Mouse (Mus musculus): ENCODE measurements at regions not wholly inside any gene's neighbourhood (a gene's known extent, or its start where the extent isn't known, plus 50 kb on each side); places are given as distances from the start of the nearest gene placed in this dataset.

DNA sequence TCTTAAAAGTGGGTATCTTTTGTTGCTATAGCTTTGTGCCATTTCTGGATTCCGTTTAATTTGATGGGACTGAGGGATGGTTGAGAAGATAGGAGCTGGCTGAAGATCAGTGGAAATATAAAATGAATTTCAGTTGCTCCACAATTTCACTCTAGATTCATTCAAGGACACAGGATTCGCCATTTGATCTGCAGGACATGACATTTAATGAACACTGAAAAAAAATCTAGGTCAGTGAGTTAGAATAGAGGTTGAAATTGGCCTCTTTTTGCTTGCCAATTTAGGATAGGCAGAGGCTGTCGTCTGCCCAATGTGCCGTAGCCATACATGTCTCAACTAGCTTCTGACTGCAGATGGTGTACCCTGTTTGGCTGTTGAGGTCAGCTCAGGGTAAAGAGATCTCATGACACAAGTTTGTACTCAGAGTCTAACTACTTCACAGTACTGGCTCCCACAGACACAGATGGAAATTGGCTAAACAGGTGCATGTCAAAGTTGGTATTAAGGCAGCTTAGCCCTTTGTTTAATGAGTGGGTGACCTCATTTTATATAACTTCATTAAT lies 449.5 kb upstream of the Tle4 start:
- no peak for DNase-seq

DNA sequence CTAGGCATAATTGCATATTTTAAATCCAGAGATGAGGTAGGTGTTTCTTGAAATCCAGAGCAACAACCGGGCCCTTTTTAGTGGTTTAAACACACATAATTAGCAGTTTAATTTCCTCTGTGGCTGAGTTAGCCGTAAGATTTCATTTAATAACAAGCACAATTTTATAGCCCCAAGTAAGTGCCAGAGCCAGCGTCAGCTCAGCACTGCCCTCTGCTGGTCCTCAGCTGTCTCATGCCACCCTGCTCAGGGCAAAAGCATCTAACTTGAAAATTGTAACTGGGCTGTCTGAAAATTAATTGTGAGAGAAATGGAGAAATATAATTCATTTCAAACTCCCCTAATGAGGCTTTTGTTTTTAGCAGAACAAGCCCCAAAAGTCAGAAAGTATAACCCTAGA lies 437.7 kb upstream of the Tle4 start:
- DNase-seq = peak; percentile 73 to 84

DNA sequence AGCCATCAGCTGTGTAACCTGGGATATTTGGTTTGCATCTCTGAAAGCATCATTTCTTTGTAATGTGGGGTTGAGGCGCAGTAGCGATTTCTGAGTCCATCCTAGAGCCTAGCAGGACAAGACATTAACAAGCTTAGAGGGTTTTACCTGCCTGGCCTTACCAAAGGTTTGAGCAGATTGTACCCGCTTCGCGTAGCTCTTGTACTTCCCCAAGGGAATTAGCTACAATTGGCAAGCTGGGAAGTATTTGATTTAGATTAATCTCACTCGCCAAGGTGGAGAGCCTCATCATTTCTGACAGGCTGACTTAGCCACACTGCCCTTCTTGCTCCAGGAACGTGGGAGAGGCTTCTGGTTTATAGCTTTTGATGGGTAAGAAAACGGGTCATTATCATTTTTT lies 436.1 kb upstream of the Tle4 start:
- no peak for DNase-seq

DNA sequence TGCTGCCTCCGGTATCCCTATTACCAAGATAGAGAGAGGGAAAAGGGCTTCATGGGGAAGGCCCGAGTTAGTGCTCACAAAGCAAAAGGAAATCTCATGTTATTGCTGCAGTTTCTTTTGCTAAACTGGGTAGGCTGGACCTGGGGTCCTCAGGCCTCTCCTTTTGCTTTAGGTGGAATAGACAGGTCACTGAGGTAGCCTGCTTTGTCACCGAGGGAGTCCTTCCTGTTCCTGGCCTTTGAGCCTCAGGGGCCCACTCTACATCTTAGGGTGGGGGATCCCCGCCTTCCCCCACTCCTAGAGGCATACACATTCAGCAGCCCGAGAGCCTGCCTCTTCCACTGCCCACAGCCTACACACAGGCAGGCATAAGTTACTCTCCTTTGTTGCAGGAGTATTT lies 435.5 kb upstream of the Tle4 start:
- DNase-seq = no peak

DNA sequence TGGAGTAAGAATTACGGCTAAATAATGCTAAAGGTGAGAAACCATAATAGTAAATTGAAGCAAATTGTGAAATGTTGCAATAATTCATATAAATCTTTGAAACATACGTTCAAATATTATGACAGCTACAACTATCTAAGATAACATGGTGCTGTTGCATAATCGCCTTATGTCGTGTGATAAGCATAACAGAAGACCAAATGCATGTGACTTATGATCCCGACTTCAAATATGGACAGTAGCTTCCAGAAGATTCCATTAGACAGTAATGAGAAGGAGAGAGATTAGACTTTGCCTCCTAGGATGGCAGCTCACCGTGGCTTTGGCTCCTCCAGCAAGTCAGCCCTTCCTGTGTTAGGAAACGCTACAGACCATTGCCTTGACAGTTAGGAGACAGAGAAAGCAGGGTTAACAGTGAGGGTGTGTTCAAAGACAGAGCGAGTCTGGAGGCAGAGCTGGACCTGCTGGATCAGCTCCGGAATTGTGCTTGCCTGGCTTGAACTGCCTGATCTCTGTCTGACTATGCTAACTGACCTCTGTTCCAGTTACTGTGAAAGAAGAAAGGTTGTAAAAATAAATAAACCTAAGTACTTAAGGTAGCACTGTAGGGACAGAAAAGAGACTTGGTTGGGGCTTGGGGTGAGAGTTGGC lies 434.6 kb upstream of the Tle4 start:
- DNase-seq = no peak

DNA sequence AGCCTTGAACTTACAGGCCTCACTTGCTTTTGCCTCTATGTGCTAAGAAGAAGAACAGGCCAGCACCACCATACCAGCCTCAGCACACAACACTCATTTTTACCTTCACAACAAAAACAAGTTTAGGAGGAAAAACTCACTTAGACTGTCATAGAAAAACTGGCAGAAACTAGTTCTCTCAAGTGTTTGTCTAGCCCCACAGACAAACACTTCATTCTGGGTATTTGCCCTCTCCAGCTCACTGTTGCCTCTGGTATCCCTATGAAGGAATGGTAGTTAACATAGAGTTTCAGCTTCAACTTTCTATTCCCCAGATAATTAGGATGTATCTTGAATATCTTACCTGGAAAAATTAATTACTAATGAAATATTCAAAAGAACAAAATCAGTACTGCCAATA lies 433.6 kb upstream of the Tle4 start:
- DNase-seq = no peak

DNA sequence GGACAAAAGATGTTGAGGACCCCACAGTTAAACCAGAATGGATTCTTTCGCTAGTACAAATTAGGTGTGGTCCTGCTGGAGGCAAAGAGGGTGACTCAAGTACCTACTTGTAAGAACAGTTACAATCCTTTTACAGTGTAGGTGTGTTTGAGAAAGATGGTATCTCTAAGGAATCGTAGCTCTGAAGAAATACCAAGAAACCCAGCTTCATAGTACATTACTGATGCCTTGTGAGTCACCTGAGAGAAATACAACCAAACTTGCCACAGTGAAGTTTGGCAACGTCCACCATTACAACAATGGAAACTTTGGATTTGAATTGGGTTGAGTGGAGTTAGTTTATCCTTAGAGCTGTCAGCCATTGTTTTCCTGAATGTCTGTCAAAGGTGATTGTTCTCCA lies 405.7 kb upstream of the Tle4 start:
- DNase-seq = no peak

DNA sequence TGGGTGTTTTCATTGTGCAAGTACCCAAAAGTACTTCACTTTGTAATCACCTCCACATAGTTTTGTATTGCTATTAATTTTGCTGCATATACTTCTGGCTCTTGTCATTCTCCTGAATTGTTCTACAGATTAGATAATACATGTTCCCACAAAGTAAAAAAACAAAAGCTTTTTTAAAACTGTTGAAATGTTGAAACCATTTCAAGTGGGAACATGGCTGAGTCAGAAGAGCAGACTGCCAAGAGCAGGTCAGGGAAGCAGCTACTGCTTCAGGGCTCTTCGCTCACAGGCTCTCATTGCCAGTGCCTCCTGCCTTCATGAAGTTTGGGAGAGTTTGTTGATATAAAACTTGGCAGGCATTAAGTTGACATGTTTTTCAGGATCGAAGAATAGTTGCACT lies 395.5 kb upstream of the Tle4 start:
- no peak for DNase-seq

DNA sequence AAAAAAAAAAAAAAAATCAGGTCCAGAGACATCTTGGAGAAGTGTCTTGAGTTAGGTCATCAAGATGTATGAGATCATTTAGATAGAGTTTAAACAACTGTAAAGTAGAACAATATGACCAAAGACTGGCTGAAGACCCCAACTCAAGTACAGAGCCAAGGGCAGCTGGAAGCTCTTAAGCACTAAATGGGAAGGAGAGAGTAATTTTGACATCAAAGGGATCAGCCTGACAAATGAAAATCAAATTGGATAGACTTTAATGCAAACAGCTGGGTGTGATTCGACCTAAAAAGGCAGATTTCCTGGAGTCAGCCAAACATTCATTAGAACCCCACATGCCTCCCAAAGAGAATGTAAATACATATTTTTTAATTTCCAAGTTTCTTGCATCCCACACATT lies 372.3 kb upstream of the Tle4 start:
- no peak for DNase-seq

DNA sequence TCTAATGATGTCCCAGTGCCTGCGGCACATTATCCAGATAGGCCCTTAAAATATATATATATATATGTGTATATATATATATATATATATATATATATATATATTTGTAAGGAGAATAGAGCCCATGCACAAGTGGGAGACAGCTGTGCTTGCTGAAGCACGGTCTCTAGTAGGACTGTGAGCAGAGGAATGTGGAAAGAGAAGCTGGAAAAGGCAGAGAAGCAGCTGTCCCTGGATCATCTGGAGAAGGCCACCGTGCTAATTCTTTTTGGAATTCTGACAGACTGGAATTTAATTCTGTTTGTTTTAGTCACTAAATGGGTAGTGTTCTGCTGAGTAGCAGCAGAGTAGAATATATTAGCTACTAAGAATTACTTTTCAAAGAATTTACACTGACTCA lies 370.4 kb upstream of the Tle4 start:
- DNase-seq = no peak

DNA sequence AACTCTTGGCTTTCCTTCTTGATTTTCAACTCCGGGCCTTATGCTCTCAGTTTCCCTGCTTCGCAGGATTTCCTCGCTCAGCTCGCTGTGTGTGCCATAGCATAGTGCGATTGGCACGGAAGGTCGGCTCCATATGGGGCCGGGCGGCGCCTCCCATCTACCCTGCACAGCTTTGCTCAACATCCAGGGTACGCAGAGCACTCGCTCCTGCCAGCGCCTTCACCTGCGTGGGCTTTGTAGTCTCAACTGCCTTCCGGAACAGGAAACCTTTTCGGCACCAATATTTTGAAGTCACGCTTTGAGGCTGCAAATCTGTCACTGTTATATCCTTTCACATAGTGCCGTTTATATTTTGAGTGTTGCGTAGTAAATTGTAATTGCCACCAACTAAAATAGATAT lies 359.9 kb upstream of the Tle4 start:
- DNase-seq = no peak

DNA sequence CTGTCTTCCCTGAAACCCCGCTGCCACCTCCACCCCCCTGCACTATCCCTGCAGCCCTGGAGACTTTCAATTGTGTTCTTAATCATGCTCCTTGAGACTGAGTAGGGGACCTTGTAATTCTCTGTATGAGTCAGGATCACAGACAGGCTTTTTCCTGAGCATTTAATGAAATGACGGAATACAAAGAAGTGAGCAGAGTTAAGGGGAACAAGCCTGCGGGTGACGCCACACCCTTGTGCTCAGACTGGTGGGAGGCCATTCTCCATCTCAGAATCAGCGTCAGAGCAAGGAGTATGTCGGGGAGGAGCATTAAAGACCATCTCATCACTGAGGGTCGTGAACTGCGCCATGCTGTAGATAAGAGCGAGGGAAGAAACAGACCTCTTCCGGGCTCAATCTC lies 359.3 kb upstream of the Tle4 start:
- no peak for DNase-seq

DNA sequence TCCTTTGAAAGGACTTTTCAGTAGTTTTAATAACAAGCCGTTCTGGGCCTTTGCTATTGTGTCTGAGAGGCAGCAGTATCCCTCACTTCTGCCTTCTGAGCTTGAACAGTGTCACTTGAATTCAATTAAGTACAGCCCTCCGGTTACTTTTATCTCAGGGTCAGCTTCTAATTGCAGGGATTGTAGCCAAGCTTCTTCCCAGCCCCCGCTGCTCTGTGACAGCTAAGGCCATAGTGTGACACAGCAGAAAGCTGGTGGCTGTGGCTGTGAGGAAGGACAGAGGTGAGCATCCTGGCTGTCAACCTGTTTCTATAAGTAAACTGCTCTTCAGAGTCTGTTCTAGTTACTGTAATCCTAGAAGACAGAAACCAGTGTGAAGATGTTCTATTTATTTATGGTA lies 358.5 kb upstream of the Tle4 start:
- DNase-seq = peak in 1 of 2 experiments; percentile 5

DNA sequence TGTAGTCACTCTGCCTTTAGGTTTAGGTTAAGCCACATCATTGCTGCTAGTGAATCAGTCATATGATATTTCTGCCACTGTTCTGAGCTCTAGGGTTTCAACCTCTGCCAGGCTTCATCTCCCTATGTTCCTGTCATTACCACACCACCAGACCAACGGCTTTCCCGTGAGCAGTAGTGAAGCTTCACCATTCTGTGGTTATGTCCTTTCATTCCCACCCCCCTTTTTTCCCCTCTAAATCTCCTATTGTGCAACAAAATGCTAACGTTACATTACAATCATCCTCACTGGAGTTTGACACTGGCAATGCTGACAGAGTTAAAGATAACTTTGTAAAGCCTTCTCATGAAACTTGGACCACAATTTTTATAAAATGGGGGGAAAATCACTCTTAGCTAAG lies 358.1 kb upstream of the Tle4 start:
- DNase-seq = no peak

DNA sequence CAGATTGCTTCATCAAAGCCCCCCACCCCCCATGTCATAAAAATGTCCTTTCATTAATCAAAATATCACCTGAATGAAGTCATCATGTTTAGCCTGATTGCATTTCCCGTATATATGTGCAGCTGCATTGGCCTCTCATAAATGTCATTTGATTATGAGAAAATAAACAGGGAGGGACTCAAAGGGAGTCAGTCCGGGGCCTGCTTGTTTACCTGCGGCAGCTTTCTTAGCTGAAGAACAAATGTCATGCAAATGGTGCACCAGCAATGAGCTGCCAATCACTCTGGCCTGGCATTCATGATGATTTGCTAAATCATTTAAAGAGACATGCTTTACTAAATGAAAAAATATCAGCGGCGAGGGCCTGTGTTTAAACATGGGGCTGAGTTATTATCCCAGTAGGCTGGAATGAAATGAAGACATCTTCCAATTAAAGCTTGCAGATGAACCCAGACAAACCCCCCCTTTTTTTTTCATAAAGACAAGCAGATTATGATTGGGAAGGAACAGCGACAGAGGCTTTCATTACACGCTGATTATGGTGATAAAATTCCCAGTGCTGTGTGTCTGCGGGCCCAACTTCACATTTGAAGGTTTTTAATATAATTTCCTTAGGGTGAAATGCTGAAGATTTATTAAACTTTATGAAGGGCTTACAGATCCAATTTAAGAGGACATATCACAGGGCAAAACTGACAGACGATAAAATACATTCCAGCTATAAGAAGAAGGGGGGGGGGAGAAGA lies 342.5 kb upstream of the Tle4 start:
- DNase-seq = no peak

DNA sequence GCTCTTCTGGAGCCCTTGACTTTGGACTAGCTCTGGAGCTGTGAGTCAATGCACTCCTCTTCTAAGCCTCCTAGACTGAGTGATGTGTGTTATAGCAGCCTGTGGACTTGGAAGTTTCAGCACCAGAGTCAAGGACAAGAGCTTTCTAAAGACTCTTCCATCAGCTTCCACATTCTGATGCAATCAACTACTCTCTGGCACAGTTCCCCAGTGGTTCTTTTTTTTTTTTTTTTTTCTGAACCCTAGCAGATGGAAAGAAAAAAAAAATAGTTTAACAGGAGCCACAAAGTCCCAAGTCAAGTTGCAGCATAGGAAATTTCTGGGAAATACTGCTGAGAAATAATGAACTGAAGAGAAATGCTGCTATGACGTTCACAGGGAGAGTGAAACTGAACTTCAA lies 324.4 kb upstream of the Tle4 start:
- no peak for DNase-seq

DNA sequence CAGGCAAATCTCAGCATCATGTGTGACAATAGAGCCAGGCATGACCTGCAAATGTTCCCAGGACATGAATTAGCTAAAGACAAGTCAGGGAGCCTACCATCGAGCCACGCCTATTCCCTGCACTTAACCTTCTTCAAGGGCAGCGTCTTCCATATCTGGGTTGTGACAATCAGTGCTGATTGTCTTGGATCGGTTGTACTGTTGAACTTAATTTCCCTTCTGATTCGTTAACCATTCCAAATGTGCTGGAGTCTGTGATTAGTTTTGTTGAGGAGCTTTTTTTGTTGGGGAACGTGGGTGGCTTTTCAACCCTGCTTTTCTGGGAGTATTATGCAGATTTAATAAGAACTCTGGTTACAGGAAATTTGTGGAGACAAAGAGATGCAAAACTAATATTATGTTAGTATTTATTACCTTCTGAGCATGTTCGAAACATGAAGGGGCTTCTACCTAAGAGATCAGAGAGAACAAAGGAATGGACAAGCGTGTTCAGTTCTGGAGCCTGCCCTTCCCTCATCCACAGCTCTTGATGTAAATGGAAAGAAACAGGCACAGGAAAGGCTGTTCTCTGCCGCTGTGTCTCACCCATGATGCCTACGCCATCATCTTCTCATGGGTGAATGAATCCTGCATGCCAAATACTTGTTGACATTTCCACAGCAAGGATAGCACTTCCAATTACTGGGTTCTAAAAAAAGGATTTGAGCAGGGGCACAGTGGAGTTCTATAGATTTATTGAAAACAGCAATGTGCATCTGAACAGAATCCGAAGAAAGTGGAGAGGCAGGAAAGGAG lies 313.4 kb upstream of the Tle4 start:
- no peak for DNase-seq

DNA sequence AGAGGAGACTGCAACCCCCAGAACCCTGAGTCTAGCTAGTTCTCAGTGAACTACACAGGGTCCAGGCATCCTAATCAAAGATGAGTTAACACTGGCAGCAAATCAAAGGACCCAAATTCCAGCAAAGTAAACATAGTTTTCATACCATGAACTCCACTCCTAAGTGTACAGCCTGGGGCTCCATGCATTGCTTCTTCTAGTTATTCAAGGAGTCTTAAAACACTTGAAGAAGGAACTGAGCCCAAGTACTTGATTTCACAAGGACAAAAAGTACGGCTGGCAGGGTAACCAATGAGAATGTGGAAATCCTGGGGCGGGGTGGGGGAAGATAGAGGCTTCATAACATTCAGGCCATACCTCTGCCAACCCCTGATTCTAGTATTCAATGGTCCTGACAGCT lies 297.0 kb upstream of the Tle4 start:
- DNase-seq = no peak

DNA sequence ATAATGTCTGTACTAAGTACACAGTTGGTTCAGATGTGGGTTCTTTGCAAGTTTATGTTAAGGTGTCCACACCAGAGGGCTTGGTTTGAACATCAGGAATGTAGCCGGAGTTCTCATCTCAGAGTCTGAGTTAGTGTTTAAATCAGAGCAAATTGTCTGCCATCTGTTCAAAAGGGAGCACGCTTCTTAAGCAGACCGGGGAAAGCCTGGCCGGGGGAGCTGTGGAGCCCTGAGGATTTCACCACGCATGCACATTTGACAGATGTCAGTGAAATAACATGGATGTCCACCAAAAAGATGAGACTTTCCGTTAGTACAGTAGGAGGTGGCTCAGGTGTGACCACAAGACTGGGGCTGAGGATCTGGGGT lies 294.5 kb upstream of the Tle4 start:
- DNase-seq = no peak

DNA sequence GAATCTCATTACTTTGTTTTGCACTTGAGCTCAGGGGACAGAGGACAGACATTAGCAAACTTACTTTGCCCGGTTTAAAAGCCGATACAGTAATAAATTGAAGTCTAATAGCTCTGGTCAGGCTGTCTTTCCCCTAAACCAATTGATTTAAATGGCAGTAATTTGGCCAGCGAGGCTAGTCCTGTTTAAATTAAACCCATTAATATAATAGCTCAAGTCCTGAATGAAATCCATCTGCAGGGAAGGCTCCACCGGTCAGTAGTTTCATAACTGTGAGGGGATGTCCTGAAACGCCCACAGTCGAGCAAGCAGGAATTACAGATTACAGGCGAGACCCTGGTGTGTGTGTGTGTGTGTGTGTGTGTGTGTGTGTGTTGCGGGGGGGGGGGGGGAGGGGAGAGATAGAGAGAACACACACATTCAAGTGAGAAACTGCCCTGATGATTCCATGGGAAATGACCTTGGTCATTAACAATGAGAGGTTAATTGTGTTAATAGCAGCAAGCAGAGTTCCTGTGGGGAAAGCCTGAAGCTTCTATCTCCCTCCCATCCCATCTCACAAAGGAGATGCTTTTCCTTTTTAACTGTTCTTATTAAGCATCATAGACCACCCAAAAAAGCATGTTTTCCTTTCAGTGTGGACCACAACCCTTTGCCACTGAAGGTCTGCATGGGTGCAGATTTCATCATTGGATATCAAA lies 294.0 kb upstream of the Tle4 start:
- DNase-seq = no peak

DNA sequence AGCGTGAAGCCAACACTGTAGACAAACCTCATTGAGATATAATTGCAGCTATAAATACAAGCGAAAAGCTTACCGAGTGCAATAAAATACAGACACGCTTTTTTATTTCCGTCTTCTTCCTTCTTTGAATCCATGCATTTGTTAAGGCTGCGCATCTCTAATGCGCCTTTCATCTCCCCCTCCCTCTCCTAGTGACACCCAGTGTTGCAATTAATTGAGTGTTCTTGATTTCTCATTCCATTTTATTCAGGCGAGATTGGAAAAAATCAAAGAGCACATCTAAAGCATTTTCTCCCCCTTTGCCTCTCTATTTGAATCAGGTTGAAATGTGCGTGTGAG lies 293.2 kb upstream of the Tle4 start:
- DNase-seq = no peak

DNA sequence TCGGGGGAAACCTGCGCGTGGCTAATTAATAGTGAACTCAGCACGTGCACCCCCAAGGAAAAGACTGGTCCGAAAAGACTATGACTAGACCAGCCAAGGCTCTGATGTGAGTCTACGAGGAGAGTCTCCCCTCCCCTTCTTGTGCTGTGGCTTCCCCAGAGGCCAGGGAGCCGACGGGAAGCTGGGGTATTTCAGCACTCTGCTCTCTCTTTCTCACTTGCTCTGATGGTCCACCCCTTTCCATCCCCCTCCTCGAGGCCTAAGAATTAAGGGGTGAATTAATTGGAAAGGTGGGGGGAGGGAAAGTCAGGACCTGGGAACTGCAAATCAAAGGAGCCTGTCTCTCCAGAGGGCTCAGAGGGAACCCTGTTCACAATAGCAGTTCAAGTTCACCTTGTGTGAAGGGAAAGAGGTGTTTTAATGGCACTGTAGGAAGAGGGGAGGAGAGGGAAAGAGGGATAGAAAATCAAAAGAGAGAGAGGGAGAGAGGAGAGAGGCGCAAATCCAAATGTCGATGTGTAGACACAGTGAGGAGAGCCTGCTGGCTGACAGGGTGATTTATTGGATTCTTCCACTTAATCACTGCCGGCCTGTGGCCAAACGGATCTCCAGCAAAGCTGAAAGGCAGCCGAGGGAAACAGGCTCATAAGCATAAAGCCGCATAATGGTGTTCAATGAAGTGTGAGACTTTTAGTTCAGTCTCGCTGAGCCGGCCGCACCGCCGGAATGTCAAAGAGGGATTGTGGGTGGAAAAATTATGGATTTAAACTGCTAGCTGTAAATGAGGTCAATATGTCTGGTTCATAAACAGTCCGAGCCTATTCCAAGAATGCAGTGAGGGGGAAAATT lies 292.6 kb upstream of the Tle4 start:
- peak; percentile 50 to 66 for DNase-seq

Measured in cerebellum, postnatal 25 days (tissue).